Mouse (Mus musculus): Measurements from ENCODE around the gene Pou2f2.

DNA sequence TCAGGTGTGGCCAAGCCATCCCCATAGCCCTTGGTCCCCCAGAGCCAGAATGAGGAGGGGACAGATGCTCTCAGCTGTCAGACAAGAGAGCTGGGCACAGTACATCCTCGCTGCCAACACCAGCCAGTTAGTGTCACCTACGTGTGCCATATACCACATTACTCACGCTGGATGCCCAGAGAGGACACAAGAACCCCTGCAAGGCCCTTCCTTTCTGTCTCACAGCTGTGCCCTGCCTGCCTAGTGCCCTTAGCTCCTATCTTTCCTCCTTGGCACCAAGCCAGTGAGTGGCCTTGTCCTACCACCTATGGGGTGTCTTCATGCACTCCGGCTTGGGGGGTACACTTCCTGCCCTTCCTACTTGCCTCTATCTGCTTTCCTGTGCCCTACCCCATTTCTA lies 24.9 kb downstream of the Pou2f2 start:
- TF ChIP-seq CTCF (IDR thresholded peaks at IDR 0.05; ENCODE audit: borderline replicate concordance, insufficient read depth, low read length): no peak
- TF ChIP-seq POLR2A (IDR thresholded peaks at IDR 0.05; ENCODE audit: low read depth, low read length): no peak
